Mouse (Mus musculus) liver, embryonic 14.5 days (tissue): ENCODE data around the gene Dscam.

Experiments used
- CTCF ChIP-seq: IDR thresholded peaks from 2 replicates; pipeline ENCODE4 v1.5.1; 2016; ENCODE audit warnings: antibody characterized with exemption, low read depth, control low read depth
- EP300 ChIP-seq: IDR thresholded peaks from 2 replicates; pipeline ENCODE4 v1.6.1; 2016; ENCODE audit warnings: antibody characterized with exemption, low read depth

- TF ChIP-seq CTCF (no peak), EP300 (no peak)
Measured at GRCm38 (mm10) chr16:96563350-96564257, 606.9 kb downstream of the Dscam start.
